Mouse (Mus musculus) lung, postnatal 10 days (tissue): ENCODE data around the gene Olfr135.

ENCODE experiments used
- DNase-seq: peaks from one replicate; pipeline ENCODE4 v3.0.0; 2021

The Olfr135 gene

GRCm38 (mm10) chr17:38204035-38204434 lies at the start of gene Olfr135:
TSS of gene Olfr135 (plus strand) at chr17:38204335.
- no peak for DNase-seq

- DNase-seq: no peak
Observed at GRCm38 (mm10) chr17:38171088-38171487, 33.0 kb upstream of the Olfr135 start, which contains the start of gene Olfr134. TSS of gene Olfr134 (plus strand) at chr17:38171388.
